Mouse (Mus musculus): ENCODE measurements around the gene Sec11a.
A peak's percentile ranks its signal among the peaks of the same experiment; 100 is the strongest.

DNA sequence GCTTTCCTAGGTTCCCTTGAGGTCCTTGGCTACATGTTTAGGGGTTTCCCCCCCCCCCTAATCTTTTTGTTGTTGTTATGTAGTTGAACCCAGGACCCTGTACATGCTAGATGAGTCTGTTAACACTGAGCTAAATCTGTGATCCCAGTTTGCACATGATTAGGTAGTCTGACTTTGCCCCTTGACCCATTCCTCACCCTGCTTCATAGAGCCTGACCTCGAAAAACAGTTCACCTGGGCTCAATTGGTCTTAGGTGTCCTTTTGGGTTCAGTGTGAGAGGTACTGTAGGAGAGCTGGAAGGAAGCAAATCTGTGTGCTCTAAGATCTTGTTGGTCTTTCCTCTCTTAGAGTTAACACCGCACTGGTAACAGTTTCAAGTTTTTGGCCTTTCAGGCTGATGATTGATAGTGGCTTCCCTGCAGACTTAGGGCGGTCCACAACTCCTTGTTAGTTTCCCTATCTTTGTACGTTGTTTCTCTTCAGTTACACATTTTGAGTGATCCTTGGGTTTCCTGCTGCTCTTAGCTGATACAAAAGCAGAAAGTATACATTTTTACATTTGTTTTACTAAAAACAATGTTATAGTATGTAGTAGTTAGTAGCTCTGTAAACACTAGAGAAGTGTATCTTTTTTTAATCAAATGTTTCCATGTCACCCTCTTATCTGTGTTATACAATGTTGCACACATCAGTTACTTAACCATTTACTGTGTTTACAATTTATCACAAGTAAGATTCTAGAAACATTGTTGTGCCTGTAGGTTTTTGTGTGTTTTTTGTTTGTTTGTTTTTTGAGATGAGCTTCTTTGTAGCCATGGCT, 40.4 kb upstream of the Sec11a start:
- no peak for TF ChIP-seq CTCF (IDR thresholded peaks at IDR 0.05; ENCODE audit: low read depth)
- TF ChIP-seq EP300 (IDR thresholded peaks at IDR 0.05; ENCODE audit: low read depth): peak; percentile 37

All from liver, embryonic 14.5 days (tissue).